Mouse (Mus musculus) kidney, embryonic 14.5 days (tissue): ENCODE data around the gene Cachd1. TPM values are rescaled to one million over a fixed set of nuclear protein-coding genes. Genes with fewer than 3 reads are reported as not detected.

ENCODE experiments used
- ATAC-seq: fragments of 200-750 bp; cut with Nextera tagmentation; 2 replicates; pipeline ENCODE4 v1.8.0; 2017; ENCODE audit warnings: moderate number of reproducible peaks, mild to moderate bottlenecking, moderate TSS enrichment, moderate library complexity; ENCODE audit not compliant: low FRiP score, low TSS enrichment
- H3K27ac ChIP-seq: fragments of 300-500 bp; sonication (generic); 2 replicates; pipeline ENCODE4 v1.5.1; 2014; ENCODE audit warnings: low read depth, mild to moderate bottlenecking, low read length, moderate library complexity, mixed read lengths
- H3K27me3 ChIP-seq: fragments of 300-500 bp; sonication (generic); 2 replicates; pipeline ENCODE4 v1.6.1; 2014; ENCODE audit warnings: mild to moderate bottlenecking, low read length; ENCODE audit not compliant: control insufficient read depth, insufficient read depth
- H3K36me3 ChIP-seq: fragments of 300-500 bp; sonication (generic); 2 replicates; pipeline ENCODE4 v1.6.1; 2014; ENCODE audit warnings: low read length, mixed read lengths; ENCODE audit not compliant: control insufficient read depth, insufficient read depth
- H3K4me1 ChIP-seq: fragments of 300-500 bp; sonication (generic); 2 replicates; pipeline ENCODE4 v1.6.1; 2014; ENCODE audit warnings: low read length, mixed read lengths; ENCODE audit not compliant: control insufficient read depth, insufficient read depth
- H3K4me2 ChIP-seq: fragments of 300-500 bp; sonication (generic); replicated peaks from 2 replicates; pipeline ENCODE4 v1.6.1; 2014; ENCODE audit warnings: low read depth, mild to moderate bottlenecking, low read length
- H3K4me3 ChIP-seq: fragments of 300-500 bp; sonication (generic); 2 replicates; pipeline ENCODE4 v1.5.1; 2014; ENCODE audit warnings: mild to moderate bottlenecking, low read length
- H3K9ac ChIP-seq: fragments of 300-500 bp; sonication (generic); 2 replicates; pipeline ENCODE4 v1.6.1; 2014; ENCODE audit warnings: low read depth, mild to moderate bottlenecking, low read length, moderate library complexity
- H3K9me3 ChIP-seq: fragments of 300-500 bp; sonication (generic); 2 replicates; pipeline ENCODE4 v1.6.1; 2016; ENCODE audit warnings: low read length; ENCODE audit not compliant: control insufficient read depth
- WGBS: fragments of 180-500 bp; shearing (Covaris S2); extraction: QIAGEN DNeasy Blood & Tissue Kit; methylation state at CpG from one replicate; pipeline ENCODE4 v1.1.7; 2014; 5-methylcytosine and 5-hydroxymethylcytosine counted together
- polyA plus RNA-seq: library from polyadenylated mRNA; unstranded; fragments of >200 nt; fragmentation: Nextera tagmentation; extraction: Ambion mirVana; gene quantifications from 2 replicates; pipeline ENCODE4 v1.2.1, GENCODE M21; 2014

Gene Cachd1
- polyA plus RNA-seq, 1 experiment from 2014 or later: 25.0 TPM

DNA sequence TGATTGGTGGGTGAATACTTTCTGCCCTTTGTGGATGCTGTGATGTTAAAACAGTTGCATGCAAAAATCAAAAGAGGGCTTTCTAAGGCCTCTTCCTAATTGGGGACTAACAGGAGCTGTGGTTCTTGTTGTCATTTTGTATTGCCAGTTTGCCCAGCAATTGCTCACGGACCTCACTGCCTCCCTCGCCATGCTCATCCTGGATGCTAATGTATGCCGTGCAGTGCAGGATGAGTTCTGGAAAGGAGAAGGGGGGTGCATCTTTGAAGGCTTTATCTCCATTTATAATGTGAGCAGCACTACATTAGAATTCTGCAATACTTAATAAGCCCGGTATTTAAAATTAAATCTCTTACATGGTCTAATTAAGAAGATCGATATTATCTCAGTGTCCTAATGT lies 66.6 kb downstream of the Cachd1 start:
- no peaks in the 10 kb centered on the region for H3K36me3 ChIP-seq
- no peaks in the 10 kb centered on the region for H3K9me3 ChIP-seq
- WGBS: 70% methylated on average over 5 of the region's 5 CpGs
- H3K4me3 ChIP-seq: no peak overlapping the region
- ATAC-seq: no peak
- no peaks in the 10 kb centered on the region for H3K27me3 ChIP-seq
- H3K27ac ChIP-seq: no peak overlapping the region
- no peak overlapping the region for H3K4me2 ChIP-seq
- H3K9ac ChIP-seq: no peak overlapping the region
- peaks cover 4% of the 10 kb centered on the region; the same call in 1 of the 2 replicates for H3K4me1 ChIP-seq

DNA sequence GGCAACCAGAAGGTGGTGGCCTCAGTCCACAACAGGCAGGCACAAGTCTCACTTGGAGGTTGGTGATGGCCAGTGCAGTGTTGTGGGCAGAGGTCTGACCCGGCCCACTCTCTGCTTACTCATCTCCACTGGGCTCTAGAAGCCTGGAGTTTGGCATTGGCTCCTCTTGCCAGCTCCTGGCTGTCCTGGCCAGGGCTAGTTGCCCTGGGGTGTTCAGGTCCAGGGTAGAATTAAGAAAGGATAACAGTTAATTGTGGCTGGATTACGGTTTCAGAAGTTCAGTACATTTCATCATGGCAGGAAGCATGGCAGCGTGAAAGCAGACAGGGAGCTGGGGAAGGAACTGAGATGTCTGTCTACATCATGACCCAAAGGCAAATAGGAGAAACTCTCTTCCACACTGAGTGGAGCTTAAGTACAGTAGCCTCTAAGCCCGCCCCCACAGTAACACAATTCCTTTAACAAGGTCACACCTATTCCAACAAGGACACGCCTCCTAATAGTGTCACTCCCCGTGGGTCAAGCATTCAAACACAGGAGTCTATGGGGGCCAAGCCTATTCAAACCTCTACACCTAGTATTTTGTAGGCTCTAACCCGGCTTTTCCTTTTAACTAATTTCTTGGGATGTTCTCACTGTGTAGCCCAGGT lies 74.5 kb downstream of the Cachd1 start:
- peaks cover 10% of the 10 kb centered on the region for H3K4me1 ChIP-seq
- H3K4me2 ChIP-seq: no peak overlapping the region
- ATAC-seq: no peak
- H3K27ac ChIP-seq: no peak overlapping the region
- no peak overlapping the region for H3K4me3 ChIP-seq
- no peaks in the 10 kb centered on the region for H3K9me3 ChIP-seq
- WGBS: 72% methylated on average over 7 of the region's 7 CpGs
- no peaks in the 10 kb centered on the region for H3K36me3 ChIP-seq
- H3K9ac ChIP-seq: no peak overlapping the region
- H3K27me3 ChIP-seq: no peaks in the 10 kb centered on the region

DNA sequence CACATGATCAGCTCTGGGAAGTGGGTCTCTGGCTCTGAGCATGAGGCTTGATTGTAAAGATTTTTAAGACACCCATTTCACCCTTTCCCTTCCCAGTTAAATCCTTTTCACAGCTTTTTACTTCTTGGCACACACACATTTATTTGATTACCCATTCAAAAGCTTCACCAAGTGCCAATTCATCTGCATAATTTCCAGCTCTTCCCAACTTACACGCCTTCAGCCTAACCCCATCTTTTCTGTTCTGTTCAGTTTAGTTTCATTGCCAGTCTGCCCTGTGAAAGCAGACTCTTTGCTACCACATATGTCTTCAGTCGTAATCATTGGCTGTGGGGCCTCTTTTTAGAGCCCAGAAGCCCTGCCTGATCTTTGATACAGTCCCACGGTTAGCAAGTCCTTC lies 76.0 kb downstream of the Cachd1 start:
- H3K27me3 ChIP-seq: no peaks in the 10 kb centered on the region
- H3K4me1 ChIP-seq: peaks cover 23% of the 10 kb centered on the region
- H3K9me3 ChIP-seq: no peaks in the 10 kb centered on the region
- no peak overlapping the region for H3K4me2 ChIP-seq
- no peak overlapping the region for H3K27ac ChIP-seq
- H3K9ac ChIP-seq: no peak overlapping the region
- no peak overlapping the region for H3K4me3 ChIP-seq
- ATAC-seq: no peak
- H3K36me3 ChIP-seq: no peaks in the 10 kb centered on the region
- WGBS: 54% methylated on average over 3 of the region's 3 CpGs

DNA sequence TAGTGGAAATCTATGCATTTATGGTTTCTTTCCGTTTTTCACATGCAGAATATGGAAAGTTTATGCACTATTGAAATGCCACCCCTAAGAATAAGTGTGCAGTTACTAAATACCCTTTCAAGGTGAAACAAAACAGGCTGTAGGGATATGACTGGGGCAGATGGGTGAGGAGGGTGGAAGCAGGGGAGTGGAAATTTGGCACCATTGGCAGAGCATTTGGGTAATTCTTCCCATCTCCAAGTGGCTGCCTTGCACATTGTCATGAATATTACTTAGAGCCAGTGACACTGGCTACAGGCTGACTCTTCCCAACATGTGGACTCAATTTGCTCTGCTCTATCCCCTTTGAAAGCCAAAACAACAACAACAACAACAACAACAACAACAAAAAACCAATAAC lies 77.0 kb downstream of the Cachd1 start:
- Histone ChIP-seq H3K9ac (no peak overlapping the region), H3K27ac (no peak overlapping the region), H3K27me3 (no peaks in the 10 kb centered on the region), H3K9me3 (no peaks in the 10 kb centered on the region), H3K4me3 (no peak overlapping the region), H3K4me1 (peaks cover 26% of the 10 kb centered on the region), H3K36me3 (no peaks in the 10 kb centered on the region), H3K4me2 (no peak overlapping the region)
- 97% methylated on average over 1 of the region's 1 CpGs for WGBS
- ATAC-seq: no peak

DNA sequence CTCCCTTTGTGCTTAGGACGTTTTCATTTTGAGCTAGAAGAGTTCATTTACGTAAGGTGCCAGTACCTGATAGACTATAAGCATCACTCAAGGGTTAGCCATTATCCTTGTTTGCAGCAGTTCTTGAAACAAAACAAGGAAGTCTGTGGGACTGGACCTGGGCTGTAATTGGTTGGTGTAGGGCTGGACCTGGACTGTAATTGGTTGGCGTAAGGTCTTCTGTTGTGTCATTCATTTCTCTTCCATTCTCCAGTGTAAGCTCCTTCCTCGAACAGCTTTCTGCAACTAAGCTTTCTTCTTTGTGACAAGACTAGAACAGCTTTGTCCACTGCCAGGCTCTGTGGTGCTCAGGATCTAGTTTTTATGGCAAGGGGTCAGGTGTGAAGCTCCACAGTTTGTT lies 78.9 kb downstream of the Cachd1 start:
- Histone ChIP-seq H3K9ac (no peak overlapping the region), H3K27me3 (no peaks in the 10 kb centered on the region), H3K4me1 (peaks cover 26% of the 10 kb centered on the region), H3K4me3 (no peak overlapping the region), H3K4me2 (no peak overlapping the region), H3K36me3 (no peaks in the 10 kb centered on the region), H3K9me3 (no peaks in the 10 kb centered on the region), H3K27ac (no peak overlapping the region)
- no peak for ATAC-seq
- WGBS: 67% methylated on average over 4 of the region's 4 CpGs

DNA sequence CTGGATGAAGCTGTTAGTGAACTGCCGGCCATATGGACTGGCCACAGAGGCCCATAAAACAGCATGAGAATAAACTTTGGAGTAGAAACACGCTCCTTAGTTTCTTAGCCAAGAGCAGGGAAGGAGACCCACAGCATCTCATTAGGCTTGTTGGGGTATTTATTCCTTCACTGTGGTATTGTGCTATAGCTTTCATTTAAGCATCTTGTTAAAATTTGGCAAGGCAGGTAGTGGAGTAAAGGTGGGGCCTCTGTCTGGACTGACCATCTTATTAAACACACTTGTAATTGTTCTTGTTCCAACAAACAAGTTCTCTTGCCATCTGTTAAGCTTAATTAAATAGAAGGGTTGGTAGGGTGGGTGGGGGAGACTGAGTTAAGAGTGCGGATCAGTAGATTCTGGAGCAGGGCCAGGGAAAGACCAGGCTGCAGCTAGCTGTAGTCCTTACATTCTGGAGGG lies 81.0 kb downstream of the Cachd1 start:
- Histone ChIP-seq H3K9me3 (no peaks in the 10 kb centered on the region), H3K36me3 (no peaks in the 10 kb centered on the region), H3K27me3 (no peaks in the 10 kb centered on the region), H3K9ac (no peak overlapping the region), H3K4me3 (no peak overlapping the region), H3K27ac (no peak overlapping the region), H3K4me1 (peaks cover 26% of the 10 kb centered on the region), H3K4me2 (no peak overlapping the region)
- no peak for ATAC-seq
- WGBS: 43% methylated on average over 3 of the region's 3 CpGs

DNA sequence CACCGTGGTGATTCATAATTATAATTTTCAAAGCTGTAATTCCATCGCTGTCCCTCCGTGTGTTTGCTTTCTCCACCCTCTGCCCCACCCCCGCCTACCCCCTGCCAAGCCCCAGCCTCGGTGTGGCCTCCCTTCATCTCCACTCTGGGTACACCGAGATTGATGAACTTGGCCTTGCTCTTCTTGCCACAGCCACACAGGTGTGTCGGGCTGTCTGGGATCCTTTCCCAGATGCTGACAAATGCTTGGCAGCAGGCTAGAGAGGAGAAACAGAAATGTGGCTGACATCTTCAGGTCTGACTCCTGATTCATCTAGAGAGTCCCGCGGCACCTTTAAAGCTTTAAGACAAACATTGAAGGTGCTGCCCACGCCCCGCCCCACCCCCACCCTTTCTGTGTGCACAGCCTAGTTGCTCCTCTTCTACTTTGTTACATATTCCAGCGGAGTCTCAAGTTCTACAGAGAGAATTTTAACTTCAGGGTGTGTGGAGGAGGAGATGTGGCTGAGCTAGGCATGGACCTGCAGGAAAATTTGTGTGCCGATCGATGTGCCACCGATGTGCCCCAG lies 87.5 kb downstream of the Cachd1 start:
- ATAC-seq: no peak
- Histone ChIP-seq H3K9ac (no peak overlapping the region), H3K36me3 (no peaks in the 10 kb centered on the region; the same call in 1 of the 2 replicates), H3K9me3 (no peaks in the 10 kb centered on the region), H3K27ac (no peak overlapping the region), H3K4me2 (no peak overlapping the region; the same call in 1 of the 2 replicates), H3K4me1 (peaks cover 30% of the 10 kb centered on the region), H3K4me3 (no peak overlapping the region), H3K27me3 (no peaks in the 10 kb centered on the region)
- 34% methylated on average over 15 of the region's 15 CpGs for WGBS

DNA sequence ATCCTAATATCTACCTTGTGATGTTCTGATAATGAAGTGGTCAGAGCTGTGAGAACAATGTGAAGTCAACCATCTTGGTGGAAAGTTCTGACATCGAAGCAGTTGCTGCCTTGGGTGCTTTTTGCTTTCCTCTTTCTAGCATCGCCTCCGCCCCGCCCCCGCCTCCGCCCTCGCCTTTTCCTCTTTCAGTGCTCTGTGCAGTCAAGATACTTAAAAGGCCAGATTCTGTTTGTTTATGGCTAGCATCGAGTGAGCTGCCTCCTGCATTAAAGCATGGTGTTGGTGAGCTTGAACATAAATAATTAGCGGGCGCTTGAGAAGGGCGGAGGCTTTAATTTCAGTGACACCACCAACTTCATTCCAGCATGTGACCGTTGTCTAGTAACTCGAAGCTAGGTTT lies 88.9 kb downstream of the Cachd1 start:
- Histone ChIP-seq H3K27ac (no peak overlapping the region), H3K9me3 (no peaks in the 10 kb centered on the region), H3K27me3 (no peaks in the 10 kb centered on the region), H3K9ac (no peak overlapping the region), H3K4me2 (no peak overlapping the region), H3K36me3 (no peaks in the 10 kb centered on the region; the same call in 1 of the 2 replicates), H3K4me1 (peaks cover 30% of the 10 kb centered on the region), H3K4me3 (no peak overlapping the region)
- WGBS: 23% methylated on average over 13 of the region's 13 CpGs
- peak; percentile 32; the same call in 1 of the 2 replicates for ATAC-seq

DNA sequence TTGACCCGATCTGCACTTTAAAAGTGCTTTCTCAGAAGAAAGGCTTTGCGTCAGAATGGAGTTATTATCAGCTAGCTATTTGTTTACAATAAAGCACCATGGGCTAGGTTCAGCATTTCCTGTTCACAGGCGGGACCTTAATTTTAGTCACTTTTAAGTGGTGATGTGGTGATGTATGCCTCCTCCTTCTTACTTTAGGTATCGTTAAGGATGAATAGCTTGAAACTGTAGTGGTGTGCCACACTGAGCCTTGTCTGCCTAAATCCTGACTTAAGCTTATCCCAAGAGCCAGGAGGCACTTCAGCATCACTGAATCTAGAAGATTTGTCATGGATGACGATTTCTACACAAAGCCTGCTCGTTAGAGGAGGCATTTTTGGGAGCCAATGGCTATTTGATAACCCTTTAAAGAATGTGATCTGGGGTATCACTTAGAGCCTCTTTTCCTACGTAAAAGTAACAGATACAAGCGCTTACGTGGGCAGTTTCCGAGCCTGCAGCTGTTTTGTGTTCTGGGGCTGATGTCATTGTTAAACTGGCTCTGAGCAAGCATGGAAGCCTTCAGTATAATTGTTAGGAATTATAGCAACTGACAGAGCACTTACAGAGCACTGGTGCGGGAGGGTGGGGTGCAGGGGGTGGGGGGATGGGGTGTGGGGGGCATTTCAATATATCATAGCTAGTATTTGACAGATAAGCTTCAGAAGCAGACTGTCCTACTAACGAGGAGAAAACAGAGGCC lies 89.7 kb downstream of the Cachd1 start:
- Histone ChIP-seq H3K36me3 (no peaks in the 10 kb centered on the region; the same call in 1 of the 2 replicates), H3K9ac (no peak overlapping the region), H3K9me3 (no peaks in the 10 kb centered on the region), H3K4me2 (no peak overlapping the region), H3K27ac (peak overlapping the region; percentile 69; the same call in 1 of the 2 replicates), H3K27me3 (no peaks in the 10 kb centered on the region), H3K4me3 (no peak overlapping the region), H3K4me1 (peaks cover 30% of the 10 kb centered on the region)
- peak; percentile 70; the same call in 1 of the 2 replicates for ATAC-seq
- 27% methylated on average over 12 of the region's 12 CpGs for WGBS
